Mouse (Mus musculus) splenic B cell, adult 2 months (primary cell): ENCODE data around the gene Atp2a3.
A peak's percentile ranks its signal among the peaks of the same experiment; 100 is the strongest.

Experiments
- DNase-seq: peaks from one replicate; pipeline ENCODE4 v3.0.0-alpha.2; 2011; ENCODE audit warnings: low read depth, low spot score
- H3K27me3 ChIP-seq: 2 replicates; pipeline ENCODE4 v1.6.1; 2012; ENCODE audit warnings: mild to moderate bottlenecking, low read length, moderate library complexity, mixed read lengths; ENCODE audit not compliant: control insufficient read depth, poor library complexity, insufficient read depth, severe bottlenecking
- H3K36me3 ChIP-seq: 2 replicates; pipeline ENCODE4 v1.6.1; 2012; ENCODE audit warnings: mild to moderate bottlenecking, low read length, moderate library complexity, mixed read lengths; ENCODE audit not compliant: control insufficient read depth, poor library complexity, insufficient read depth, severe bottlenecking

The Atp2a3 gene

DNA sequence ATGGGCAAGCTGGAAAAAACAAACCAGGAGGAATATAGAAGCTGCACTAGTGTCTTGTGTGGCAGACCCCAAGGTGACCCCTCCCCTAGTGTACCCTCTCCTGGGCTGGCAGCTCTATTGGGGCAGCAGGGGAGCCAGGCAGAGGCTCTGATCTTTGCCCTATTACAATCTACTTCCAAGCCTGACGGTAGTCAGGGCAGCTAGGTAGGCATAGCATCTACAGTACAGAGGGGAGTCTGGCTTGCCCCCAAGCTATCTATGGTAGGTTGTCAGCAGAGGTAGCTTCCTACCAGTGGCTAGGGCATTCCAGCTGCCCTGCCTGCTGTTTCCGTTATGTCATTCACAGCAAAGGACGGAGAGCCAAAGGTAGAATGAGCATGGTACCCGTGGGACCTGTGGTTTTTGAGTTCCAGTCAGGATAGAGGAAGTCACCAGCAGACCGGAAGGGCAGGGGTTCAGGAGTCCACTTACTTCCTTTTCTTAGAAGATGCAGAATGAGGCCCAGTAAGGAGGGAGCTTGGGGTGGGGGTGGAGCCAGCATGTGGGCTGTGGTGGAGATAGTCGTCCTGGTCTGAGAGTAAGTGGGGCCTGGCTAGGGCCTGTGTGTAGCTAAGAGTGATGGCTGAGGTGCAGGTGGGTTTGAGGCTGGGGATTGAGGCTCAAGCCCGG is 63.4 kb downstream of the Atp2a3 start:
- Histone ChIP-seq H3K36me3 (no peaks in the 10 kb centered on the region), H3K27me3 (no peaks in the 10 kb centered on the region)
- DNase-seq = peak; percentile 93

DNA sequence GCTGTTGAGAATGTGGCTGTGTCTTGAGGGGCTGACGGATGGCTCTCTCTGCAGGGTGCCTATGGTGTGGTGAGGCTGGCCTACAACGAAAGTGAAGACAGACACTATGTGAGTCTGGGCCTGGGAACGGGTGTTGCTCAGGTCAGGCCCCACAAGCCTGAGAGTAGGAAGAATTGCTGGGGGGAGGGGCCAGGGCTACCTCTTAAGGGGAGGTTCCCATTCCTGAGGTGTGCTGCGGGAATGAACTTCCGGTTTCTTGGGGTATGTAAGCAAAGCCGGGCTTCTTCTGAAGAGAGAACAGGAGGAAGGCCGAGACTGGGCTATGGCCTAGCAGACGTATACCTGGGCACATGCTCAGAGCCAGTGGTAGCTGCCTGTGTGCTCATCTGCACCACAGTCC is 66.0 kb downstream of the Atp2a3 start:
- Histone ChIP-seq H3K36me3 (no peaks in the 10 kb centered on the region), H3K27me3 (no peaks in the 10 kb centered on the region)
- no peak for DNase-seq

DNA sequence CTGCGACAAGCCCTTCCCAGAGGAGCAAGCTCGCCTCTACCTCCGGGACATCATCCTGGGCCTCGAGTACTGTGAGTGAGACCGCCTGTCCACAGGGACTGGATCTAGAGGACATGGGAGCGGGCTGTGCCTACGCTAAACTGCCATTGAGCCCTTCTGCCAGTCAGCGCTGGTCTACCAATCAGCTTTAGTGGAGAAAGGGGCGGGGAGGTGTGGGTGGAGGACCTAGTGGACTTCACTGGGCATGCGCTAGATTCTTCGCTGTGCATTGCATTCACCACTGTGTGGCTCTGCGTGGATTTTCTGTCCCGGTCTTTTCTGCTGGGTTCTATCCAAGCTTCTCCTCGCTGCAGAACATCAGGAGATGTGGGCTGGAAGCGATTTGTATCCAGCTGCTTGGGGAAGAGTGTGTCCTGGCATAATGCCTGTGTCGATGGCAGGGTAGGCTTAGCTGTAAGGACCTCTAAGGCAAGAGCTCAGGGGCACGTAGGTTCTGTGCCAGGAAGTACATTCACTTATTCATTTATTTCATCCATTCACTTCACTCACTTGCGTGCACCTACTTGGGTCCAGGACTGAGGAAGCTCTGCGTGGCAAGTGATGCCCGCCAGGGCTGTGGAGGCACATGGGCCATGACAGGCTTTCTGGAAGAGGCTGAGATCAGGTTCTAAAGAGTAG is 70.0 kb downstream of the Atp2a3 start:
- peak; percentile 86 for DNase-seq
- Histone ChIP-seq H3K27me3 (no peaks in the 10 kb centered on the region), H3K36me3 (no peaks in the 10 kb centered on the region)

DNA sequence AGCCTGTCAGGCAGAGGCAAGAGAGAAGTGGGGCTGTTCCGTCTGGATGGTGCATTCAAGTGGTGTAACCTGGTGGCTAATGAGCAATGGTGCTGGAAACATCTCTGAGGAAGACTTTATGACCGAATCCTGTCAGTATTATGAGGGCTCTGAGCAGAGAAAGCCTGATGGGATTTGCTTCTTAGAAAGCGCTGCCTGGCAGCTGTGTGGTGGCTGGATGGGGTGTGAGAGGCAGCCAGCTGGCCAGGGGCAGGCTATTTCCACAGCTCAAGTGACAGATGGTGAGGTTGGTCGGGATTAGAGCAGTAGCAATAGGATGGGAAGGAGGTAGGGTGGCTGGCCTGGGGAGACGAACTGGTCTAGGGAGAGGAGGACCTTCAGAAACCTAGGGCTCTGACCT is 70.6 kb downstream of the Atp2a3 start:
- Histone ChIP-seq H3K27me3 (no peaks in the 10 kb centered on the region), H3K36me3 (no peaks in the 10 kb centered on the region)
- DNase-seq = no peak

DNA sequence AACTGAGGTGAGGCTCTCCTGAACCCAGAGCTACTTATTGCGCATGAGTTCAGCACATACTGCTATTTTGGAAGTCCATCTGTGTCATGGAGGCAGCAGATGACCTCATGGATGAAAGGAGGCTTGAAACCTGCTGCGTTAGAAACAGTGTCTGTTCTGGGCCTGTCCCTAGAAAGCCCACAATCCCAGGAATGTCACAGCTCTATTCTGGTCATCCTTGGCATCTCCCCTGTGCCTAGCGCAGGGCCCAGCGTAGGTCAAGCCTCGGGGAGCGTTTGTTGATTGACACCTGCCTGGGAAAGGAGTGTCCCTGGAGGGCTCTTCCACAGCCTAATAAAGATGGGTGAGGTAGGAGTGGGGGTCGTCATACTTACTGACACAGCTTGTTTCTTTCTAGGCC is 75.1 kb downstream of the Atp2a3 start:
- H3K36me3 ChIP-seq = no peaks in the 10 kb centered on the region

DNA sequence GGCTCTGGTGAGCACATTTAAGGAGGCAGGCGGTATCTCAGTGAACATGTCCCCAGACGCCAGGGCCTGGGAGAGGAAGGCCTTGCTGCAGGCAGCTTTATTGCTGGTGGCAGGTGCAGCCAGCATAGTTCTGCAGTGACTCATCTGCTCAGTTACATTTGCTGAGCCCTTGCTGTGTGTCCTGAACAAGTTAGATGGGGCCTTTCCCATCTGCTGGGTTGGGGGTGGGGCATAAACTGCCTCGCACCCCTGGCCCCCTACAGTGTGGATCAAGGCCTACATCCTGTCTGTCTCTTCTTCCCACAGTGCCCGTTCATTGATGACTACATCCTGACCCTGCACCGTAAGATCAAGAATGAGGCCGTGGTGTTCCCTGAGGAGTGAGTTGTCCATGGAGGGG is 75.9 kb downstream of the Atp2a3 start:
- no peaks in the 10 kb centered on the region for H3K27me3 ChIP-seq
- H3K36me3 ChIP-seq = no peaks in the 10 kb centered on the region
- DNase-seq = no peak

More for the DNA sequence above, 75.1 kb downstream of the Atp2a3 start:
- DNase-seq = no peak
- H3K27me3 ChIP-seq = no peaks in the 10 kb centered on the region

DNA sequence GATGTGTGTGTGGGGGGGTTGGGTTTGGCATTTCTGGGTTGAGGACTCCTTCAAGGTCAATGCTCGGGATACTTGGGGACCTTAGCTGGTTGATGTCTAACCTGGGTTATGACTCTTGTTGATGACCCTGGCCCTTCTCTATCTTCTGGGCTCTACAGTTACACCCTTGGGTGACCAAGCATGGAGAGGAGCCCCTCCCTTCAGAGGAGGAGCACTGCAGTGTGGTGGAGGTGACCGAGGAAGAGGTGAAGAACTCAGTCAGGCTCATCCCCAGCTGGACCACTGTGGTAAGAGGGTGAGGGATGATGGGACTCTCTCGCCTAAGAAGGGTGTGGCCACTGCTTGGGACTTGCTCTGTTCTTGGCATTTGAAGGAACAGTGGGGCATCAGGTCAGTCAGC is 76.7 kb downstream of the Atp2a3 start:
- Histone ChIP-seq H3K36me3 (no peaks in the 10 kb centered on the region), H3K27me3 (no peaks in the 10 kb centered on the region)
- no peak for DNase-seq

DNA sequence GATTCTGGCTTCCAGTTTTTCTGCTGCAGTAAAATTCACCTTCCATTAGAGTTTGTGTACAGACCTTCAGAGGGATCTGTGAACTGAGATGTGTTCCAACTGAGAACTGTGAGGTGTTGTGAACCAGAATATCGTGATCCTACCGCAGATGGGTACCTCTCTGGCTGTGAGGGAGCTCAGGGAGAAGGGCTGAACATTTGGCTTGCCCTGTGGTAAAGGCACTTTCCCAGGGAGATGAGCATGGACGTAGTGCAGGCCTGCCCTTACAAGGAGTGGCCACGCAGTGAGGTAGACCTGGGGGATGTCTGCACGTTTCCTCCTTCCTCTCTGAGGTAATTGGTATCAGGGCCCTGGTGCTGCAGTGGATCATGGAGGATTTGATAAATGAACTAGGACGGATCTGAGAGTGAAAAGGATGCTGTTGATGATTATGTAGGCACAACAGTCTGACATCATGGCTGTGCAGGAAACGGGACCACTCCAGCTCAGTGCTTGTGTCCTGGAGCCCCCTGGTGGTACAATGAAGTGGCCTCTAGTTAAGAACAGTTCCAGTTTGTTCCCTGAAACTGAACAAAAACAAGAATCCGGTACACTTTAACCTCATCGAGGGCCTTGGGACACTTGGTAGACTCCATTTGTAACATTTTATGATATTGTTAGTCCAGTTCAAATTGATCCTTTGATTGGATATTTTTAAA is 78.3 kb downstream of the Atp2a3 start:
- DNase-seq = peak; percentile 85
- Histone ChIP-seq H3K36me3 (no peaks in the 10 kb centered on the region), H3K27me3 (no peaks in the 10 kb centered on the region)
